Mouse (Mus musculus) embryo, embryonic 10 days (tissue): Measurements from ENCODE around the gene Galnt16.

Experiments used
- DNase-seq: peaks from one replicate; pipeline ENCODE4 v3.0.0-alpha.2; 2015; ENCODE audit warnings: low spot score

Gene Galnt16

GRCm38 (mm10) chr12:80598236-80598635 lies 80.2 kb downstream of the Galnt16 start:
- DNase-seq = peak; percentile 47

- peak; percentile 20 for DNase-seq
Observed at GRCm38 (mm10) chr12:80598756-80599155, 80.7 kb downstream of the Galnt16 start.

- DNase-seq = no peak
Observed at GRCm38 (mm10) chr12:80601597-80602269, 83.7 kb downstream of the Galnt16 start.

GRCm38 (mm10) chr12:80602432-80602831 lies 84.4 kb downstream of the Galnt16 start:
- DNase-seq = no peak

- no peak for DNase-seq
Observed at GRCm38 (mm10) chr12:80603566-80603965, 85.5 kb downstream of the Galnt16 start.

- no peak for DNase-seq
Observed at GRCm38 (mm10) chr12:80604218-80604617, 86.1 kb downstream of the Galnt16 start.

- no peak for DNase-seq
Observed at GRCm38 (mm10) chr12:80608576-80608975, 90.5 kb downstream of the Galnt16 start.

- no peak for DNase-seq
Observed at GRCm38 (mm10) chr12:80609928-80610327, 91.9 kb downstream of the Galnt16 start.

- no peak for DNase-seq
Observed at GRCm38 (mm10) chr12:80612113-80612791, 94.2 kb downstream of the Galnt16 start.

- peak; percentile 44 for DNase-seq
Observed at GRCm38 (mm10) chr12:80615371-80616257, 97.5 kb downstream of the Galnt16 start.

- no peak for DNase-seq
Observed at GRCm38 (mm10) chr12:80620501-80620900, 102.4 kb downstream of the Galnt16 start.

- DNase-seq = no peak
Observed at GRCm38 (mm10) chr12:80631790-80632189, 113.7 kb downstream of the Galnt16 start.

GRCm38 (mm10) chr12:80642725-80643692 lies 124.9 kb downstream of the Galnt16 start:
- peak; percentile 84 for DNase-seq

- DNase-seq = peak; percentile 97
Observed at GRCm38 (mm10) chr12:80643693-80644505, 125.8 kb downstream of the Galnt16 start, which contains the start of the genes Slc39a9 and Erh. Gene Slc39a9, plus strand, starts transcription at chr12:80643883. Gene Erh, minus strand, starts transcription at chr12:80644341.

GRCm38 (mm10) chr12:80644506-80644868 lies 126.4 kb downstream of the Galnt16 start:
- peak; percentile 7 for DNase-seq

GRCm38 (mm10) chr12:80646377-80646776 lies 128.3 kb downstream of the Galnt16 start:
- DNase-seq = no peak

GRCm38 (mm10) chr12:80653951-80654658 lies 136.0 kb downstream of the Galnt16 start:
- DNase-seq = no peak

- no peak for DNase-seq
Observed at GRCm38 (mm10) chr12:80654659-80655025, 136.6 kb downstream of the Galnt16 start.

GRCm38 (mm10) chr12:80658661-80659060 lies 140.6 kb downstream of the Galnt16 start:
- DNase-seq = no peak

- no peak for DNase-seq
Observed at GRCm38 (mm10) chr12:80662322-80662721, 144.2 kb downstream of the Galnt16 start.
